Mouse (Mus musculus): ENCODE results near the gene Otx1. TPM values are rescaled to one million over a fixed set of nuclear protein-coding genes. Genes with fewer than 3 reads are reported as not detected.

Otx1 gene
- polyA plus RNA-seq, 1 experiment, result 0.60 TPM

GRCm38 (mm10) chr11:21992761-21993596 lies 9.7 kb downstream of the Otx1 start:
- H3K36me3 ChIP-seq (ENCODE audit: control insufficient read depth, insufficient read depth, low read length, poor library complexity, severe bottlenecking), result no peaks in the 10 kb centered on the region
- no peaks in the 10 kb centered on the region; the same call in 1 of the 2 replicates for H3K9me3 ChIP-seq (replicated peaks; ENCODE audit: control insufficient read depth, insufficient read depth, low read length, poor library complexity, severe bottlenecking)
- H3K4me3 ChIP-seq (ENCODE audit: low read depth, low read length), result peak overlapping the region; percentile 33
- H3K9ac ChIP-seq (ENCODE audit: low read depth, poor library complexity, severe bottlenecking), result peak overlapping the region; percentile 44
- peaks cover 48% of the 10 kb centered on the region for H3K27me3 ChIP-seq (ENCODE audit: control insufficient read depth, insufficient read depth, low read length, poor library complexity, severe bottlenecking)
- no peaks in the 10 kb centered on the region for H3K4me1 ChIP-seq (ENCODE audit: control insufficient read depth, insufficient read depth, low read length)
- no peak for TF ChIP-seq POLR2A (IDR thresholded peaks at IDR 0.05; ENCODE audit: insufficient read depth, low read length)
- no peak for TF ChIP-seq EP300 (IDR thresholded peaks at IDR 0.05; ENCODE audit: insufficient read depth, low read depth, low read length)
- no peak for TF ChIP-seq CTCF (IDR thresholded peaks at IDR 0.05; ENCODE audit: low read depth, low read length)
- no peak overlapping the region for H3K27ac ChIP-seq (ENCODE audit: insufficient read depth, low read length)

DNA sequence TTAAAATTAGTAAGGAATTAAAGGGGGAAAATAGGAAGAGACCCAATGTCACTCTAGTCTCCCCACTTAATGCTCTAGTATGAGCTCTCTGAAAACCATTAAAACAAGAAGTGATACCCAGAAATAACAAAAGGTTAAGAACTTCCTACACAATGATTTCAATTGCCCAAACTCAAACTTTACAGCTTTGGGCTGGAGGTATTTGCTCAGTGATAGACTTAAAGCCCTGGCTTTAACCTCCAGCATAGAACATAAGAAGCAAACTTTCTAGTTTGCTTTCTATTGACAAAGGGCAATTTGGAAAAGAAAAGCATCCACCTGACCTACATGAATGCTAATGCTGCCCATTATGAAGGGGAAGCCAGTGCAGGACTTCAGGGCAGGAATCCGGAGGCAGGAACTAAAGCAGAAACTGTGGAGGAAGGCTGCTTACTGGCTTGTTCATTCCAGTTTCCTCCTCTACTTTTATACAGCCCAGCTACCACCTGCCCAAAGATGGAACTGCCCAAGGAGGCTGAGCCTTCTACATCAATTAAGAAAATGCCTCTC lies 14.2 kb downstream of the Otx1 start:
- Histone ChIP-seq H3K27me3 (ENCODE audit: control insufficient read depth, insufficient read depth, low read length, poor library complexity, severe bottlenecking) (peaks cover 9% of the 10 kb centered on the region), H3K4me1 (ENCODE audit: control insufficient read depth, insufficient read depth, low read length) (no peaks in the 10 kb centered on the region)

GRCm38 (mm10) chr11:21985118-21985517 lies 17.6 kb downstream of the Otx1 start:
- no peak overlapping the region for H3K27ac ChIP-seq (ENCODE audit: insufficient read depth, low read length)
- H3K9me3 ChIP-seq (replicated peaks; ENCODE audit: control insufficient read depth, insufficient read depth, low read length, poor library complexity, severe bottlenecking), result peaks cover 9% of the 10 kb centered on the region
- no peaks in the 10 kb centered on the region for H3K36me3 ChIP-seq (ENCODE audit: control insufficient read depth, insufficient read depth, low read length, poor library complexity, severe bottlenecking)
- no peak overlapping the region for H3K9ac ChIP-seq (ENCODE audit: low read depth, poor library complexity, severe bottlenecking)
- H3K27me3 ChIP-seq (ENCODE audit: control insufficient read depth, insufficient read depth, low read length, poor library complexity, severe bottlenecking), result no peaks in the 10 kb centered on the region; the same call in 1 of the 2 replicates
- TF ChIP-seq EP300 (IDR thresholded peaks at IDR 0.05; ENCODE audit: insufficient read depth, low read depth, low read length) (no peak), POLR2A (IDR thresholded peaks at IDR 0.05; ENCODE audit: insufficient read depth, low read length) (no peak), CTCF (IDR thresholded peaks at IDR 0.05; ENCODE audit: low read depth, low read length) (no peak)
- H3K4me3 ChIP-seq (ENCODE audit: low read depth, low read length), result no peak overlapping the region
- no peaks in the 10 kb centered on the region for H3K4me1 ChIP-seq (ENCODE audit: control insufficient read depth, insufficient read depth, low read length)

More for the DNA sequence above, 14.2 kb downstream of the Otx1 start:
- Histone ChIP-seq H3K4me3 (ENCODE audit: low read depth, low read length) (no peak overlapping the region), H3K9ac (ENCODE audit: low read depth, poor library complexity, severe bottlenecking) (no peak overlapping the region), H3K9me3 (replicated peaks; ENCODE audit: control insufficient read depth, insufficient read depth, low read length, poor library complexity, severe bottlenecking) (no peaks in the 10 kb centered on the region; the same call in 1 of the 2 replicates), H3K27ac (ENCODE audit: insufficient read depth, low read length) (no peak overlapping the region; the same call in 1 of the 2 replicates), H3K36me3 (ENCODE audit: control insufficient read depth, insufficient read depth, low read length, poor library complexity, severe bottlenecking) (no peaks in the 10 kb centered on the region)
- TF ChIP-seq CTCF (IDR thresholded peaks at IDR 0.05; ENCODE audit: low read depth, low read length) (no peak), EP300 (IDR thresholded peaks at IDR 0.05; ENCODE audit: insufficient read depth, low read depth, low read length) (peak; percentile 81)

GRCm38 (mm10) chr11:21974005-21974531 lies 28.6 kb downstream of the Otx1 start:
- Histone ChIP-seq H3K9me3 (replicated peaks; ENCODE audit: control insufficient read depth, insufficient read depth, low read length, poor library complexity, severe bottlenecking) (0 out of 2 replicates have a peak, but pooled peaks cover 5% of the 10 kb centered on the region), H3K36me3 (ENCODE audit: control insufficient read depth, insufficient read depth, low read length, poor library complexity, severe bottlenecking) (no peaks in the 10 kb centered on the region), H3K27me3 (ENCODE audit: control insufficient read depth, insufficient read depth, low read length, poor library complexity, severe bottlenecking) (no peaks in the 10 kb centered on the region), H3K4me1 (ENCODE audit: control insufficient read depth, insufficient read depth, low read length) (no peaks in the 10 kb centered on the region), H3K4me3 (ENCODE audit: low read depth, low read length) (no peak overlapping the region), H3K27ac (ENCODE audit: insufficient read depth, low read length) (no peak overlapping the region), H3K9ac (ENCODE audit: low read depth, poor library complexity, severe bottlenecking) (no peak overlapping the region)
- TF ChIP-seq EP300 (IDR thresholded peaks at IDR 0.05; ENCODE audit: insufficient read depth, low read depth, low read length), result no peak
- TF ChIP-seq CTCF (IDR thresholded peaks at IDR 0.05; ENCODE audit: low read depth, low read length), result peak; percentile 63
- TF ChIP-seq POLR2A (IDR thresholded peaks at IDR 0.05; ENCODE audit: insufficient read depth, low read length), result no peak

GRCm38 (mm10) chr11:21973597-21973996 lies 29.1 kb downstream of the Otx1 start:
- no peaks in the 10 kb centered on the region for H3K4me1 ChIP-seq (ENCODE audit: control insufficient read depth, insufficient read depth, low read length)
- H3K4me3 ChIP-seq (ENCODE audit: low read depth, low read length), result no peak overlapping the region
- no peak overlapping the region for H3K9ac ChIP-seq (ENCODE audit: low read depth, poor library complexity, severe bottlenecking)
- no peaks in the 10 kb centered on the region for H3K36me3 ChIP-seq (ENCODE audit: control insufficient read depth, insufficient read depth, low read length, poor library complexity, severe bottlenecking)
- no peaks in the 10 kb centered on the region for H3K27me3 ChIP-seq (ENCODE audit: control insufficient read depth, insufficient read depth, low read length, poor library complexity, severe bottlenecking)
- no peak overlapping the region for H3K27ac ChIP-seq (ENCODE audit: insufficient read depth, low read length)
- no peak for TF ChIP-seq CTCF (IDR thresholded peaks at IDR 0.05; ENCODE audit: low read depth, low read length)
- no peak for TF ChIP-seq POLR2A (IDR thresholded peaks at IDR 0.05; ENCODE audit: insufficient read depth, low read length)
- TF ChIP-seq EP300 (IDR thresholded peaks at IDR 0.05; ENCODE audit: insufficient read depth, low read depth, low read length), result no peak
- 0 out of 2 replicates have a peak, but pooled peaks cover 5% of the 10 kb centered on the region for H3K9me3 ChIP-seq (replicated peaks; ENCODE audit: control insufficient read depth, insufficient read depth, low read length, poor library complexity, severe bottlenecking)

Measured in ES-Bruce4 (cell line).